Mouse (Mus musculus) cerebellum, adult 2 months (tissue): ENCODE data around the gene Olig2.

Source experiments
- CTCF ChIP-seq: fragments of 200-500 bp; IDR thresholded peaks from 2 replicates; pipeline ENCODE4 v1.5.1; 2011; ENCODE audit warnings: low read depth, mild to moderate bottlenecking, control low read depth, low read length, moderate library complexity, borderline replicate concordance; ENCODE audit not compliant: insufficient read depth
- POLR2A ChIP-seq: fragments of 200-500 bp; IDR thresholded peaks from 2 replicates; pipeline ENCODE4 v1.6.1; 2011; ENCODE audit warnings: low read length, control low read depth, borderline replicate concordance; ENCODE audit not compliant: insufficient read depth

- no peak for TF ChIP-seq CTCF
- no peak for TF ChIP-seq POLR2A
These were observed 2.5 kb upstream of the Olig2 start for GRCm38 (mm10) chr16:91222643-91223271.
